Mouse (Mus musculus) liver, embryonic 13.5 days (tissue): ENCODE data around the gene Gapvd1. TPM values are rescaled to one million over a fixed set of nuclear protein-coding genes. Genes with fewer than 3 reads are reported as not detected.
A peak's percentile ranks its signal among the peaks of the same experiment; 100 is the strongest.
"Not testable (repeated sequence)": the region's sequence is repeated elsewhere in the genome, so short reads cannot be mapped to it uniquely, and the experiment has no call there.

Experiments used
- ATAC-seq: fragments of 200-750 bp; cut with Nextera tagmentation; 2 replicates; pipeline ENCODE4 v1.8.0; 2017; ENCODE audit warnings: low read depth, mild to moderate bottlenecking, moderate number of reproducible peaks, moderate library complexity
- DNase-seq: peaks from one replicate; pipeline ENCODE4 v3.0.0; 2022
- H3K27ac ChIP-seq: fragments of 300-500 bp; sonication (generic); 2 replicates; pipeline ENCODE4 v1.5.1; 2015; ENCODE audit warnings: moderate library complexity, mild to moderate bottlenecking, inconsistent platforms
- H3K27me3 ChIP-seq: fragments of 300-500 bp; sonication (generic); 2 replicates; pipeline ENCODE4 v1.6.1; 2015; ENCODE audit warnings: mild to moderate bottlenecking, inconsistent platforms
- H3K36me3 ChIP-seq: fragments of 300-500 bp; sonication (generic); 2 replicates; pipeline ENCODE4 v1.6.1; 2015; ENCODE audit warnings: mild to moderate bottlenecking, inconsistent platforms
- H3K4me1 ChIP-seq: fragments of 300-500 bp; sonication (generic); replicated peaks from 2 replicates; pipeline ENCODE4 v1.6.1; 2015; ENCODE audit warnings: inconsistent platforms
- H3K4me2 ChIP-seq: fragments of 300-500 bp; sonication (generic); 2 replicates; pipeline ENCODE4 v1.6.1; 2015; ENCODE audit warnings: inconsistent platforms, mild to moderate bottlenecking, moderate library complexity
- H3K4me3 ChIP-seq: fragments of 300-500 bp; sonication (generic); replicated peaks from 2 replicates; pipeline ENCODE4 v1.5.1; 2015; ENCODE audit warnings: mild to moderate bottlenecking, inconsistent platforms
- H3K9ac ChIP-seq: fragments of 300-500 bp; sonication (generic); 2 replicates; pipeline ENCODE4 v1.6.1; 2015; ENCODE audit warnings: mild to moderate bottlenecking, inconsistent platforms
- H3K9me3 ChIP-seq: fragments of 300-500 bp; sonication (generic); replicated peaks from 2 replicates; pipeline ENCODE4 v1.6.1; 2016; ENCODE audit warnings: inconsistent platforms
- WGBS: fragments of 180-500 bp; shearing (Covaris S2); methylation state at CpG from one replicate; pipeline ENCODE4 v1.1.7; 2015; ENCODE audit not compliant: insufficient replicate concordance; 5-methylcytosine and 5-hydroxymethylcytosine counted together
- polyA plus RNA-seq: library from polyadenylated mRNA; unstranded; fragments of >200 nt; fragmentation: Nextera tagmentation; extraction: Ambion mirVana; gene quantifications from 2 replicates; pipeline ENCODE4 v1.2.1, GENCODE M21; 2015

Gene Gapvd1
- polyA plus RNA-seq, 1 experiment from 2014 or later = 75.0 TPM

DNA sequence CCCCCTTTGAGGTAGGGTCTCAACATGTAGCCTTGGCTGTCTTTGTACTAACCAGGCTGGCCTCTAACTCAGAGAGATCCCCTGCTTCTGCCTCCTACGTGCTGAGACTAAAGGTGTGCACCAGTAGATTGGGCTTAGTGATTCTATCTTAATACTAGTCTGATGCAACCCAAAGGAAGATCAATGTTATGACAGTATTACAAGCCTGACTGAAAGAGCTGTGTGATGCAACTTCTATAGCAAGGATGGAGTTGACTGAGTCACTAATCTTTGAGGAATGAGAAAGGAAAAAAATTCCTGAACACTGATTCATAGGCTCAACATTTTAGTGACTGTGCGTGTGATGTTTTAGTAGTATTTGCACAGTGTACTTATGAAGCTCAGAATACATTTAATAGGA, 15.0 kb upstream of the Gapvd1 start:
- ATAC-seq (no peak), DNase-seq (no peak)
- peaks cover 30% of the 10 kb centered on the region for H3K36me3 ChIP-seq
- no peaks in the 10 kb centered on the region; the same call in 1 of the 2 replicates for H3K9me3 ChIP-seq
- H3K4me2 ChIP-seq = peak overlapping the region; percentile 76
- 75% methylated on average over 2 of the region's 2 CpGs for WGBS
- peaks cover 34% of the 10 kb centered on the region for H3K4me1 ChIP-seq
- no peaks in the 10 kb centered on the region for H3K27me3 ChIP-seq
- H3K4me3 ChIP-seq = peak overlapping the region; percentile 88
- H3K9ac ChIP-seq = peak overlapping the region; percentile 92
- H3K27ac ChIP-seq = peak overlapping the region; percentile 91

DNA sequence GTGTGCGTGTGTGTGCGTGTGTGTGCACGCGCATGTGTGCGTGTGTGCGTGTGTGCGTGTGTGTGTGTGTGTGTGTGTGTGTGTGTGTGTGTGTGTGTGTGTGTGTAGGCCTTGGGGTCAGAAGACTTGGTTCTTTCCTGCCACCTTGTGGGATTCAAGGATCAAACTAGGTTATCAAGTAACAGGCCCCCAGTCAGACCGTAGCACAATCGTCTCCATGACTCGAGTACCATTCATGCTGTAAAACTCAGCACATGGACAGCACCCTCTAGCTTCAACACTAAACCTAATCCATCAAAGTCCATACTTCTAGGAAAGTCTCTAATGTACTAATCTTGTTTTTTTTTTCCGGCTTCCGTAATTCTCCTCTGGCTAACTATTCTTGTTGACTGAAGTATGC, 9.8 kb upstream of the Gapvd1 start:
- peaks cover 29% of the 10 kb centered on the region for H3K4me1 ChIP-seq
- no peak overlapping the region for H3K4me3 ChIP-seq
- DNase-seq = no peak
- 0 out of 2 replicates have a peak, but pooled peaks cover 3% of the 10 kb centered on the region for H3K36me3 ChIP-seq
- H3K9ac ChIP-seq = no peak overlapping the region
- H3K9me3 ChIP-seq = no peaks in the 10 kb centered on the region; the same call in 1 of the 2 replicates
- no peak for ATAC-seq
- H3K4me2 ChIP-seq = no peak overlapping the region
- H3K27me3 ChIP-seq = no peaks in the 10 kb centered on the region
- WGBS = 67% methylated on average over 12 of the region's 12 CpGs
- H3K27ac ChIP-seq = no peak overlapping the region

- DNase-seq = no peak
- Histone ChIP-seq H3K27me3 (no peaks in the 10 kb centered on the region), H3K4me2 (no peak overlapping the region), H3K9me3 (no peaks in the 10 kb centered on the region; the same call in 1 of the 2 replicates), H3K36me3 (0 out of 2 replicates have a peak, but pooled peaks cover 3% of the 10 kb centered on the region), H3K4me1 (peaks cover 30% of the 10 kb centered on the region), H3K9ac (peak overlapping the region; percentile 45; the same call in 1 of the 2 replicates), H3K27ac (peak overlapping the region; percentile 86), H3K4me3 (no peak overlapping the region)
- no peak for ATAC-seq
- 58% methylated on average over 2 of the region's 2 CpGs for WGBS
Observed at GRCm38 (mm10) chr2:34762872-34763271, 7.8 kb upstream of the Gapvd1 start.

DNA sequence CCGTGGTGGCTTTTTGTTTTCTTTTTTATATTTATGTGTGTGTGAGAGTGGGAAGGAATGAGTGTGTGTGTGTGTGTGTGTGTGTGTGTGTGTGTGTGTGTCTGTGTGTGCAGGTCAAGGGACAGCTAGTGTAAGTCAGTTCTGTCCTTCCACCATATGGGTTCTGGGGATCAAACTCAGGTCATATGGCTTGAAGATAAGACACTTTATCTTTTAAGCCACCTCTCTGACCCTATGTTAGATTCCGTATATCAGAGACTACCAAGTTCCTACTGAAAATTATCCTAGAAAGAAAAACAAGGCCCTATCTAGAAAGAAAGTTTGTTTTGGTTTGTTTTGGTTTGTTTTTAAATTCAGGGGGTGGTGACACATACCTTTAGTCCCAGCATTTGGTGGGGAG, 7.1 kb upstream of the Gapvd1 start:
- H3K9ac ChIP-seq = peak overlapping the region; percentile 29; the same call in 1 of the 2 replicates
- 0 out of 2 replicates have a peak, but pooled peaks cover under 1% of the 10 kb centered on the region for H3K27me3 ChIP-seq
- 34% methylated on average over 2 of the region's 2 CpGs for WGBS
- H3K4me2 ChIP-seq = peak overlapping the region; percentile 24; the same call in 1 of the 2 replicates
- peak overlapping the region; percentile 86 for H3K27ac ChIP-seq
- H3K4me1 ChIP-seq = peaks cover 33% of the 10 kb centered on the region
- no peak overlapping the region for H3K4me3 ChIP-seq
- no peaks in the 10 kb centered on the region; the same call in 1 of the 2 replicates for H3K9me3 ChIP-seq
- peak; percentile 96 for ATAC-seq
- no peak for DNase-seq
- 0 out of 2 replicates have a peak, but pooled peaks cover 2% of the 10 kb centered on the region for H3K36me3 ChIP-seq

GRCm38 (mm10) chr2:34761272-34761671, 6.2 kb upstream of the Gapvd1 start:
- not testable (repeated sequence) for H3K4me3 ChIP-seq, H3K9me3 ChIP-seq, H3K9ac ChIP-seq, H3K4me2 ChIP-seq, H3K36me3 ChIP-seq, DNase-seq, H3K27me3 ChIP-seq
- H3K27ac ChIP-seq = peak overlapping the region; percentile 86
- 83% methylated on average over 5 of the region's 5 CpGs for WGBS
- H3K4me1 ChIP-seq = peaks cover 33% of the 10 kb centered on the region
- ATAC-seq = peak; percentile 61

GRCm38 (mm10) chr2:34757341-34757740, 2.3 kb upstream of the Gapvd1 start:
- DNase-seq = no peak
- 58% methylated on average over 1 of the region's 1 CpGs for WGBS
- 0 out of 2 replicates have a peak, but pooled peaks cover 2% of the 10 kb centered on the region for H3K27me3 ChIP-seq

GRCm38 (mm10) chr2:34753811-34754550, 1.1 kb downstream of the Gapvd1 start:
- H3K36me3 ChIP-seq = peaks cover 8% of the 10 kb centered on the region
- H3K9me3 ChIP-seq = no peaks in the 10 kb centered on the region
- DNase-seq (peak; percentile 79), ATAC-seq (peak; percentile 94)
- peak overlapping the region; percentile 100 for H3K9ac ChIP-seq
- H3K27me3 ChIP-seq = 0 out of 2 replicates have a peak, but pooled peaks cover 2% of the 10 kb centered on the region
- H3K4me2 ChIP-seq = peak overlapping the region; percentile 84
- peak overlapping the region; percentile 97 for H3K4me3 ChIP-seq
- WGBS = under 1% methylated on average over 100 of the region's 106 CpGs
- H3K27ac ChIP-seq = peak overlapping the region; percentile 98
- peaks cover 48% of the 10 kb centered on the region for H3K4me1 ChIP-seq

More at GRCm38 (mm10) chr2:34757341-34757740, 2.3 kb upstream of the Gapvd1 start:
- Histone ChIP-seq H3K27ac (no peak overlapping the region), H3K4me1 (peaks cover 28% of the 10 kb centered on the region), H3K4me2 (no peak overlapping the region), H3K9me3 (no peaks in the 10 kb centered on the region), H3K9ac (no peak overlapping the region), H3K36me3 (no peaks in the 10 kb centered on the region), H3K4me3 (no peak overlapping the region)
- no peak for ATAC-seq

DNA sequence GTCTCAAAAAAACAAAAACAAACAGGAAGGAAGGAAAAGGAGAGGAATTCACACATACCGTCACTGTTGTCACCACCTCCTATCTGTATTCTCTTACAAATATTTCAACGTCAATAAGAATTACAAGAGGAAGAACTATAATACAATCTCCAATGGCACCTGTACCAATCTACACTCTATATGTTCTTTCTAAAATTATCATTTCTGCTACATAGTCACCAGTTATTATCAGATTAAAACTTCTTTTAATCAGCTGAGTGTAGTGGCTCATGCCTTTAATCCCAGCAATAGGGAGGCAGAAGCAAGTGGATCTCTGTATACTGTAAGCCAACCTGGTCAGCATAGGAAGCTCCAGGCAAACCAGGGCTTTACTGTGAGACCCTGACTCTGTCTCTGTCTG, 4.8 kb downstream of the Gapvd1 start:
- DNase-seq (no peak), ATAC-seq (no peak)
- H3K9me3 ChIP-seq = no peaks in the 10 kb centered on the region
- 42% methylated on average over 2 of the region's 2 CpGs for WGBS
- H3K36me3 ChIP-seq = peaks cover 20% of the 10 kb centered on the region
- peak overlapping the region; percentile 84 for H3K4me2 ChIP-seq
- H3K9ac ChIP-seq = peak overlapping the region; percentile 49
- peak overlapping the region; percentile 26 for H3K4me3 ChIP-seq
- peaks cover 61% of the 10 kb centered on the region for H3K4me1 ChIP-seq
- H3K27ac ChIP-seq = peak overlapping the region; percentile 80
- H3K27me3 ChIP-seq = no peaks in the 10 kb centered on the region

DNA sequence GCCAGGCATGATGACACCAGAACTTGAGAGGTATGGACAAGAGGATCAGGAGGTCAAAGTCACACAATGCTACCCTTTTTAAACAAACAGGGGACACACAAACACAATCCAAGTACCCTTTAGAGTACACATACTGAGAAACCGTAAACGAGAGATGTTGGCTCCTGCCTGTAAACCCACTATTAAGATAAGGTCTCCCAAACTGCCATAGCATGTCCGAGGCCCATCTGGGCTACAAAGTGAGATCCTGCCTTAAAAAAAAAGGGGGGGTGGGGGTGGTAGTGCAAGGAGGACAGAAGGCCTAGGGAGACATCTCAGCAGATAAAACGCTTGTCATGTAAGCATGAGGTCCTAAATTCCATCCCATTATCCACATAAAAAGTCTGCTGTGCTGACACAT, 6.6 kb downstream of the Gapvd1 start:
- Histone ChIP-seq H3K27ac (peak overlapping the region; percentile 69), H3K36me3 (peaks cover 34% of the 10 kb centered on the region), H3K27me3 (no peaks in the 10 kb centered on the region), H3K9ac (peak overlapping the region; percentile 5; the same call in 1 of the 2 replicates), H3K4me2 (peak overlapping the region; percentile 26; the same call in 1 of the 2 replicates), H3K4me3 (no peak overlapping the region), H3K4me1 (peaks cover 65% of the 10 kb centered on the region), H3K9me3 (no peaks in the 10 kb centered on the region)
- 30% methylated on average over 4 of the region's 4 CpGs for WGBS
- 0 out of 2 replicates have a peak, but pooled peaks have one; percentile 29 for ATAC-seq
- no peak for DNase-seq

GRCm38 (mm10) chr2:34745673-34746072, 9.4 kb downstream of the Gapvd1 start:
- H3K4me3 ChIP-seq = no peak overlapping the region
- 56% methylated on average over 2 of the region's 2 CpGs for WGBS
- peaks cover 35% of the 10 kb centered on the region for H3K36me3 ChIP-seq
- DNase-seq (no peak), ATAC-seq (no peak)
- H3K27me3 ChIP-seq = no peaks in the 10 kb centered on the region
- no peak overlapping the region for H3K4me2 ChIP-seq
- H3K9me3 ChIP-seq = no peaks in the 10 kb centered on the region
- peak overlapping the region; percentile 26; the same call in 1 of the 2 replicates for H3K9ac ChIP-seq
- H3K27ac ChIP-seq = no peak overlapping the region; the same call in 1 of the 2 replicates
- H3K4me1 ChIP-seq = peaks cover 71% of the 10 kb centered on the region

GRCm38 (mm10) chr2:34744476-34744875, 10.6 kb downstream of the Gapvd1 start:
- Histone ChIP-seq H3K4me2 (no peak overlapping the region), H3K4me3 (no peak overlapping the region), H3K4me1 (peaks cover 69% of the 10 kb centered on the region), H3K9ac (no peak overlapping the region), H3K27ac (no peak overlapping the region), H3K36me3 (peaks cover 35% of the 10 kb centered on the region), H3K27me3 (no peaks in the 10 kb centered on the region), H3K9me3 (no peaks in the 10 kb centered on the region)
- 89% methylated on average over 8 of the region's 8 CpGs for WGBS
- DNase-seq = no peak
- ATAC-seq = no peak
